Mouse (Mus musculus): ENCODE measurements around the gene Fzd5.

Fzd5 gene

GRCm38 (mm10) chr1:64737502-64738179, at the start of gene Fzd5:
Fzd5 (minus strand) TSS chr1:64737751.
- DNase-seq (ENCODE audit: extremely low spot score, low spot score), result peak; percentile 95

DNA sequence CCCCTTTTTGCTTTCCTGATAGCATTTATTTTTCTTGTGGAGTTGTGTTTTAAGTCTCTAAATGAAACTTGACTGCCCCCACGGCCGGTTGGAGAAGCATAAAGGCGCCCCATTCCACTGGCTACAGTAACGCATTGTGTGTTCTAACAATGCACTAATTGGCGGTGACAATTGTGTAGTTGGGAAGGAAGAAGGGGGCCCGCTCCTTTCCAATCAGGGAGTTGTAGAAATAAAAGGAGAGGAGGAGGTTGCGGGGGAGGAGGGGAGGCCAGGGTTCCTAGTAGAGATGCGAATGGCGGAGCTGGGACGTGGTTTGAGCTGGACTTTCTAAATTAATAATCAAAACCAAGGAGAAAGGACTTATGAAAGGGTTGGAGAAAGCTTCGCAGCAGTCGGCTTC, 42.3 kb upstream of the Fzd5 start:
- no peak for DNase-seq (ENCODE audit: extremely low spot score, low spot score)

GRCm38 (mm10) chr1:64779415-64779814, 41.9 kb upstream of the Fzd5 start:
- no peak for DNase-seq (ENCODE audit: extremely low spot score, low spot score)

GRCm38 (mm10) chr1:64773305-64773704, 35.8 kb upstream of the Fzd5 start:
- no peak for DNase-seq (ENCODE audit: extremely low spot score, low spot score)

- DNase-seq (ENCODE audit: extremely low spot score, low spot score), result no peak
These were observed 32.6 kb upstream of the Fzd5 start for GRCm38 (mm10) chr1:64770169-64770568.

DNA sequence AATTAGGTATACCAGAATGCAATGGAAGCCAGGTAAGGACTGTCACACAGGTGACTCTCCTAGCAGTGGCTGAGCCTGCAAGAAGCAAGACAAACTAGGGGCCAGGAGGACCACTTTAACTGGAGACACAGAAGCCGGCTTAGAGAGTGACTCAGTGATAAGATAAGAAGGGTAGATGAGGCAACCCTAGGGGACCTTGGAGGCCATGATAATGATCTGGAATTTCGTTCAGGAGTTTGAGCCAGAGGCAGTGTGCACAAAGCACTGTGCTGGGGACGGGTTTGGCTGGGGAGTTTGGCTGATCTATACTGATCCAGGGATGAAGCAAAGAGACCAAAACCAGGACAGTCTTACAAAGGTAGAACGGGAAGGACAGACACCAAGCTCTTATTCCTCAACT, 24.1 kb upstream of the Fzd5 start:
- DNase-seq (ENCODE audit: extremely low spot score, low spot score), result no peak

GRCm38 (mm10) chr1:64757766-64758165, 20.2 kb upstream of the Fzd5 start:
- no peak for DNase-seq (ENCODE audit: extremely low spot score, low spot score)

GRCm38 (mm10) chr1:64757254-64757653, 19.7 kb upstream of the Fzd5 start:
- no peak for DNase-seq (ENCODE audit: extremely low spot score, low spot score)

DNA sequence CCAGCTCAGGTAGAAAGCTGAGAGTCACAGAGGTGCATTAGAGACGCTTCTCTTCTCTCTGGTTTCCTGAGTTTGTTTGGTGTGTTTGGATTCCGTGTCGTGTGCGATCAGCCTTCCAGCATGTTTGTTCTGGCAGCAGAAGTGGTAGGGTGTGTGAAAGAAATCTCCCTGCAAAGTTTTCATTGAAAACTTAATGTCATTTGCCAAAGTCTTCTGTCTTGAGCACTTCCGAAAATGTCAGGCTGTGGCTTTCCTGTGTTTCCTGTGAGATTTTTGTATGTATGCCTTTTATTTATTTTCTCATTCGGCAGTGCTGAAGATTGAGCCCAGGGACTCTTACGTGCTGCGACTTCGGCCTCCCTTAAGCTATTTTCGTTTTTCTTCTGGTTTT, 19.1 kb upstream of the Fzd5 start:
- DNase-seq (ENCODE audit: extremely low spot score, low spot score), result no peak

- no peak for DNase-seq (ENCODE audit: extremely low spot score, low spot score)
These were observed 18.6 kb upstream of the Fzd5 start for GRCm38 (mm10) chr1:64755971-64756639.

DNA sequence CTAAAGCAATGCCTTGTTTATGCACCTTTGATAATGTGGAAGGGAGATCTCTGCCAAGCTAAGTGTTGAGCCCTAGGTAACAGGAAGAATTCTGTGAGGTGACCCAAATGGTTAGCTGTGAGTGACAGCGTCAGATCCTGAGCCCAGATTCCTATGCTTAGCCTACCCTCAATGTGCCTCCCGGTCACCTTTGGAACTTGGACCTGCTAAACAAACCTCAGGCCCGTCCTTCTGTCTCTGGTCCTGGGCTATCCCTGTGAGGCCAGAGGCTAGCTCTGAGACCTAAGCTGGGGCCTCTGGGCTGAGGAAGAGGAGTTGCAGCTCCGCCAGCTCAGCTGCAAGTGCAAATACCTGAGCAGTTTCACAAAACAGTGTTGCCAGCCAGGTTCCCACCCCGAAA, 17.1 kb upstream of the Fzd5 start:
- DNase-seq (ENCODE audit: extremely low spot score, low spot score), result no peak

DNA sequence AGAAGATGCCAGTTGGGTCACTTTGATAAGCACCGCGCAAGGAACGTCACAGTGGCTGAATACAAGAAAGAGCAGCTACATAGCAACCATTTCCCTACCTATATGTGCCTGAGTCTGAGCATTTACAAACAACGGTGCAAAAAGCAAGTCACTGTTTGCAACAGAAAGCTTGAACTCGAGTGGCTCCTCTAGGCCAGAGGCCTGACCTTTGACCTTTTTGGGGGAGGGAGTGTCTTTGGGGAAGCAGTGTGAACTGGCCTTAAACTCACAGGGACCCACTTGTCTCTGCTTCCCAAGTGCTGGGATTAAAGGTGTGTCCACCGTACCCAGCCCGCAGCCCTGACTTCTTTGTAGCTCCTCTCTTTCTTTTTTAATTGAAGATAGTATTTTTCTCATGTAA, 16.1 kb upstream of the Fzd5 start:
- DNase-seq (ENCODE audit: extremely low spot score, low spot score), result no peak

DNA sequence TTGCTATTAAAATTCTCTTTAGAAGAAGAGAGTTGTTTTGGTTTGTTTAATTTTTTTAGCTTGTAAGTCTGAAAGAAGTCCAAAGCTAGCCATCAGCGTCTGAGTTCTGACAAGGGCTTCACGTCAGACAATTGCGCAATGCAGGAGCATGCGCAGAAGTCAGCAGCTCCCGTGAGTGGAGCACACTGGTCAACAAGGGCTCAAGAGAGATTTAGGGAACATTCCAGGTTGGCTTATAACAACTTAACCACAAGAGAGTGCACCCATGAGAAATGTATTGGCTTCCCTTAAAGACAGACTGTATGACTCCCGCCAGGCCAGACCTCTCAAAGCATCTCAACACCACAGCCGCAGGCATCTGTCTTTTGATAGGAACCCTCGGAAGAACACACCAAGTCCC, 15.6 kb upstream of the Fzd5 start:
- DNase-seq (ENCODE audit: extremely low spot score, low spot score), result no peak

DNA sequence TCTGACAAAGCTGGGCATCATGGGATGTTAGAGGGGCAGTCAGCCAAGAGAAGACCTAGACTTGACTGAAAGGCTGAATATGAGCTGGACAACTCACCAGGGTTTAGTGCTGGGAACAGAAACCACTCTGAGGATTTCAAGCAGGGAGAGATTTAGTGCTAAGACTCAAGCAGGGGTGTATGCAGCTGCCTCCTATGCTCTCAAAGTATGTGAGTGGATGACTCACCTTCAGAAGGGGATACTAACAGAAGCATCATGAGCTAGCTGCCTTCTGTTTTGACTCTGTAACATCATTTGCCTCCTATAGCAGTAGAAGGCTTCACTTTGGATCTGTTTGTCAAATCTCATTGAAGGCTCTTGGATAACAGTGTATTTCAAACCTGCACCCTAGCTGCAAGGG, 7.1 kb upstream of the Fzd5 start:
- DNase-seq (ENCODE audit: extremely low spot score, low spot score), result no peak

GRCm38 (mm10) chr1:64742741-64743408, 5.3 kb upstream of the Fzd5 start:
- DNase-seq (ENCODE audit: extremely low spot score, low spot score), result no peak

- DNase-seq (ENCODE audit: extremely low spot score, low spot score), result peak; percentile 47
These were observed 1.1 kb upstream of the Fzd5 start for GRCm38 (mm10) chr1:64738661-64739082.

DNA sequence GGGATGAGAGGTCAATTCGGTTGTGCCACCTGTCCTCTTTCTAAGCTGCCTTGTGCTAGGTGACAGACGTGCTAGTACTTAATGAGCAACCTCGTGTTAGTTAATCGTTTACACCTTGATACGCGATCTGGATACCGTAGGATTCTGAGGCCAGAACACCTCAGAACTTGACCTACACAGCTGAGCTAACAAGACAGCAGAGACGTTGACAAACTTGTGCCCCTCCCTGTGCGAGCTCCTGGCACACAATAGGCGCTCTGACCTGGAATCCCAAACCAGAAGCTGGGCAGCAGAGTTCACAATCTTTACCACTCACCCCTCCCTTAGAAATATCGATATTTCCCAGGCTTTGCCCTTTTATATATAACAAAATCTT, 617 bp upstream of the Fzd5 start:
- DNase-seq (ENCODE audit: extremely low spot score, low spot score), result no peak

- no peak for DNase-seq (ENCODE audit: extremely low spot score, low spot score)
These were observed 660 bp downstream of the Fzd5 start for GRCm38 (mm10) chr1:64736681-64737501.

DNA sequence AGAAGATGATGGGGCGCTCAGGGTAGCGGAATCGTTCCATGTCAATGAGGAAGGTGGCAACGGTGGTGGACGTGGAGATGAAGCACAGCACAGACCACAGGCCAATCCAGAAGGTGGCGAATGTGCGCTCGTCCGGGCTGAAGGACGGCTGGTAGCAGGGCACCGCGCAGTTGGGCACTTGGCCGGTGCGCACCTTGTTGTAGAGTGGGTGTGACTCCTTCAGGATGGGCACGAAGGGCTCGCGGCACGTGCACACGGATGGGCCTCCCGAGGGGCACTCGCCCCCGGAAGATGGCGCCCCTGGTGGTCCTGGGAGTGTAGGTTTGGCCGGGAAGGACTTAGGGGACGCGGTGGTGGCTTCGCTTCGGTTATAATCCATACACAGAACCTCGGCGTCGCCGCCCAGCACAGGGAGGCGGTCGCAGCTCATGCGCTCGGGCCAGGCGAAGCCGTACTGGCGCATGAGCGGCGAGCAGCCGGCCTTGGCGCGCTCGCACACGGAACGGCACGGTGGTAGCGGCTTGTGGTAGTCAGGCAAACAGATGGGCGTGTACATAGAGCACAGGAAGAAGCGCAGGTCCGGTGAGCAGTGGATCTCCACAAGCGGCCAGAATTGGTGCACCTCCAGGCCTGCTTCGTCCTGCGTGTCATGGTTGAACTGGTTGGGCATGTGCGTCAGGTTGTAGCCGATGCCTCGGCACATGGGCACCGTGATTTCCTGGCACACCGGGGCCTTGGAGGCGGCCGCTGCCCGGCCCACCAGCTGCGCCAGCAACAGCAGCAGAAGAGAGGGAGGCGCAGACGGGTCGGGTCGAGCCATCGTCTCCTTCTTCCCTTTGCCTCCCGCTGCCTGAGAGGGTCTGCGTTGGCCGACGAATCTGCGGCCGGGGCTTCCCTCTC, 1.5 kb downstream of the Fzd5 start:
- peak; percentile 71 for DNase-seq (ENCODE audit: extremely low spot score, low spot score)

GRCm38 (mm10) chr1:64734771-64735750, 2.5 kb downstream of the Fzd5 start:
- DNase-seq (ENCODE audit: extremely low spot score, low spot score), result peak; percentile 56
